Mouse (Mus musculus): Measurements from ENCODE around the gene Exoc2. TPM values are rescaled to one million over a fixed set of nuclear protein-coding genes. Genes with fewer than 3 reads are reported as not detected.

Exoc2 gene
- polyA plus RNA-seq, 1 experiment from 2014 or later, result 30.9 TPM

GRCm38 (mm10) chr13:30820555-30820954 is 153.3 kb downstream of the Exoc2 start:
- H3K36me3 ChIP-seq (ENCODE audit: control insufficient read depth, insufficient read depth, low read length), result peaks cover 2% of the 10 kb centered on the region; the same call in 1 of the 2 replicates

GRCm38 (mm10) chr13:30819891-30820290 is 154.0 kb downstream of the Exoc2 start:
- Histone ChIP-seq H3K36me3 (ENCODE audit: control insufficient read depth, insufficient read depth, low read length) (peaks cover 2% of the 10 kb centered on the region; the same call in 1 of the 2 replicates), H3K4me1 (ENCODE audit: control insufficient read depth, insufficient read depth, low read length) (no peaks in the 10 kb centered on the region), H3K27ac (replicated peaks; ENCODE audit: low read depth, low read length) (no peak overlapping the region), H3K4me3 (ENCODE audit: low read depth, low read length) (no peak overlapping the region), H3K9ac (ENCODE audit: low read length) (no peak overlapping the region), H3K4me2 (ENCODE audit: low read depth, severe bottlenecking) (no peak overlapping the region), H3K9me3 (ENCODE audit: control insufficient read depth, low read length) (no peaks in the 10 kb centered on the region), H3K27me3 (ENCODE audit: control insufficient read depth, insufficient read depth, low read length) (no peaks in the 10 kb centered on the region)
- ATAC-seq (ENCODE audit: insufficient number of reproducible peaks, low FRiP score, low TSS enrichment, low read depth) (no peak), DNase-seq (ENCODE audit: low spot score) (no peak)
- 93% methylated on average over 2 of the region's 2 CpGs for WGBS

More at GRCm38 (mm10) chr13:30820555-30820954, 153.3 kb downstream of the Exoc2 start:
- Histone ChIP-seq H3K4me2 (ENCODE audit: low read depth, severe bottlenecking) (no peak overlapping the region), H3K27ac (replicated peaks; ENCODE audit: low read depth, low read length) (no peak overlapping the region), H3K27me3 (ENCODE audit: control insufficient read depth, insufficient read depth, low read length) (no peaks in the 10 kb centered on the region), H3K9ac (ENCODE audit: low read length) (no peak overlapping the region), H3K4me1 (ENCODE audit: control insufficient read depth, insufficient read depth, low read length) (no peaks in the 10 kb centered on the region), H3K4me3 (ENCODE audit: low read depth, low read length) (no peak overlapping the region), H3K9me3 (ENCODE audit: control insufficient read depth, low read length) (no peaks in the 10 kb centered on the region)
- DNase-seq (ENCODE audit: low spot score) (no peak), ATAC-seq (ENCODE audit: insufficient number of reproducible peaks, low FRiP score, low TSS enrichment, low read depth) (no peak)
- 95% methylated on average over 7 of the region's 7 CpGs for WGBS

GRCm38 (mm10) chr13:30817436-30817835 is 156.5 kb downstream of the Exoc2 start:
- peaks cover 2% of the 10 kb centered on the region; the same call in 1 of the 2 replicates for H3K36me3 ChIP-seq (ENCODE audit: control insufficient read depth, insufficient read depth, low read length)
- no peaks in the 10 kb centered on the region for H3K4me1 ChIP-seq (ENCODE audit: control insufficient read depth, insufficient read depth, low read length)
- WGBS, result 95% methylated on average over 5 of the region's 5 CpGs
- no peak for DNase-seq (ENCODE audit: low spot score)
- no peak overlapping the region for H3K9ac ChIP-seq (ENCODE audit: low read length)
- H3K9me3 ChIP-seq (ENCODE audit: control insufficient read depth, low read length), result no peaks in the 10 kb centered on the region
- H3K27ac ChIP-seq (replicated peaks; ENCODE audit: low read depth, low read length), result no peak overlapping the region
- ATAC-seq (ENCODE audit: insufficient number of reproducible peaks, low FRiP score, low TSS enrichment, low read depth), result no peak
- no peaks in the 10 kb centered on the region for H3K27me3 ChIP-seq (ENCODE audit: control insufficient read depth, insufficient read depth, low read length)
- no peak overlapping the region for H3K4me3 ChIP-seq (ENCODE audit: low read depth, low read length)
- no peak overlapping the region for H3K4me2 ChIP-seq (ENCODE audit: low read depth, severe bottlenecking)

- H3K4me3 ChIP-seq (ENCODE audit: low read depth, low read length), result no peak overlapping the region
- H3K9ac ChIP-seq (ENCODE audit: low read length), result no peak overlapping the region
- H3K4me2 ChIP-seq (ENCODE audit: low read depth, severe bottlenecking), result no peak overlapping the region
- H3K9me3 ChIP-seq (ENCODE audit: control insufficient read depth, low read length), result no peaks in the 10 kb centered on the region
- no peaks in the 10 kb centered on the region for H3K4me1 ChIP-seq (ENCODE audit: control insufficient read depth, insufficient read depth, low read length)
- DNase-seq (ENCODE audit: low spot score) (no peak), ATAC-seq (ENCODE audit: insufficient number of reproducible peaks, low FRiP score, low TSS enrichment, low read depth) (no peak)
- H3K27me3 ChIP-seq (ENCODE audit: control insufficient read depth, insufficient read depth, low read length), result no peaks in the 10 kb centered on the region
- peaks cover 2% of the 10 kb centered on the region; the same call in 1 of the 2 replicates for H3K36me3 ChIP-seq (ENCODE audit: control insufficient read depth, insufficient read depth, low read length)
- 84% methylated on average over 5 of the region's 5 CpGs for WGBS
- H3K27ac ChIP-seq (replicated peaks; ENCODE audit: low read depth, low read length), result no peak overlapping the region
Observed at GRCm38 (mm10) chr13:30814256-30814655, 159.6 kb downstream of the Exoc2 start.

- H3K36me3 ChIP-seq (ENCODE audit: control insufficient read depth, insufficient read depth, low read length), result peaks cover 2% of the 10 kb centered on the region; the same call in 1 of the 2 replicates
- no peaks in the 10 kb centered on the region for H3K9me3 ChIP-seq (ENCODE audit: control insufficient read depth, low read length)
- no peak for DNase-seq (ENCODE audit: low spot score)
- H3K27me3 ChIP-seq (ENCODE audit: control insufficient read depth, insufficient read depth, low read length), result no peaks in the 10 kb centered on the region
- no peak overlapping the region for H3K9ac ChIP-seq (ENCODE audit: low read length)
- WGBS, result 83% methylated on average over 5 of the region's 5 CpGs
- no peak overlapping the region for H3K4me3 ChIP-seq (ENCODE audit: low read depth, low read length)
- ATAC-seq (ENCODE audit: insufficient number of reproducible peaks, low FRiP score, low TSS enrichment, low read depth), result no peak
- no peak overlapping the region for H3K4me2 ChIP-seq (ENCODE audit: low read depth, severe bottlenecking)
- no peaks in the 10 kb centered on the region for H3K4me1 ChIP-seq (ENCODE audit: control insufficient read depth, insufficient read depth, low read length)
- no peak overlapping the region for H3K27ac ChIP-seq (replicated peaks; ENCODE audit: low read depth, low read length)
Observed at GRCm38 (mm10) chr13:30813464-30813863, 160.4 kb downstream of the Exoc2 start.

- Histone ChIP-seq H3K4me2 (ENCODE audit: low read depth, severe bottlenecking) (no peak overlapping the region), H3K27ac (replicated peaks; ENCODE audit: low read depth, low read length) (no peak overlapping the region), H3K4me1 (ENCODE audit: control insufficient read depth, insufficient read depth, low read length) (no peaks in the 10 kb centered on the region), H3K9me3 (ENCODE audit: control insufficient read depth, low read length) (no peaks in the 10 kb centered on the region), H3K27me3 (ENCODE audit: control insufficient read depth, insufficient read depth, low read length) (no peaks in the 10 kb centered on the region), H3K9ac (ENCODE audit: low read length) (no peak overlapping the region), H3K36me3 (ENCODE audit: control insufficient read depth, insufficient read depth, low read length) (no peaks in the 10 kb centered on the region), H3K4me3 (ENCODE audit: low read depth, low read length) (no peak overlapping the region)
- WGBS, result 96% methylated on average over 7 of the region's 7 CpGs
- no peak for ATAC-seq (ENCODE audit: insufficient number of reproducible peaks, low FRiP score, low TSS enrichment, low read depth)
- DNase-seq (ENCODE audit: low spot score), result no peak
Observed at GRCm38 (mm10) chr13:30809240-30809639, 164.7 kb downstream of the Exoc2 start.

GRCm38 (mm10) chr13:30802336-30802955 is 171.4 kb downstream of the Exoc2 start:
- Histone ChIP-seq H3K36me3 (ENCODE audit: control insufficient read depth, insufficient read depth, low read length) (no peaks in the 10 kb centered on the region), H3K9me3 (ENCODE audit: control insufficient read depth, low read length) (no peaks in the 10 kb centered on the region), H3K4me2 (ENCODE audit: low read depth, severe bottlenecking) (no peak overlapping the region), H3K9ac (ENCODE audit: low read length) (no peak overlapping the region), H3K4me3 (ENCODE audit: low read depth, low read length) (no peak overlapping the region), H3K27me3 (ENCODE audit: control insufficient read depth, insufficient read depth, low read length) (no peaks in the 10 kb centered on the region), H3K4me1 (ENCODE audit: control insufficient read depth, insufficient read depth, low read length) (no peaks in the 10 kb centered on the region), H3K27ac (replicated peaks; ENCODE audit: low read depth, low read length) (no peak overlapping the region)
- 87% methylated on average over 5 of the region's 5 CpGs for WGBS
- no peak for DNase-seq (ENCODE audit: low spot score)
- ATAC-seq (ENCODE audit: insufficient number of reproducible peaks, low FRiP score, low TSS enrichment, low read depth), result no peak

- H3K4me2 ChIP-seq (ENCODE audit: low read depth, severe bottlenecking), result no peak overlapping the region
- ATAC-seq (ENCODE audit: insufficient number of reproducible peaks, low FRiP score, low TSS enrichment, low read depth) (no peak), DNase-seq (ENCODE audit: low spot score) (no peak)
- no peak overlapping the region for H3K9ac ChIP-seq (ENCODE audit: low read length)
- WGBS, result 83% methylated on average over 4 of the region's 4 CpGs
- H3K27me3 ChIP-seq (ENCODE audit: control insufficient read depth, insufficient read depth, low read length), result no peaks in the 10 kb centered on the region
- no peaks in the 10 kb centered on the region for H3K36me3 ChIP-seq (ENCODE audit: control insufficient read depth, insufficient read depth, low read length)
- no peaks in the 10 kb centered on the region for H3K4me1 ChIP-seq (ENCODE audit: control insufficient read depth, insufficient read depth, low read length)
- no peak overlapping the region for H3K4me3 ChIP-seq (ENCODE audit: low read depth, low read length)
- H3K27ac ChIP-seq (replicated peaks; ENCODE audit: low read depth, low read length), result no peak overlapping the region
- no peaks in the 10 kb centered on the region for H3K9me3 ChIP-seq (ENCODE audit: control insufficient read depth, low read length)
Observed at GRCm38 (mm10) chr13:30801886-30802285, 172.0 kb downstream of the Exoc2 start.

GRCm38 (mm10) chr13:30795960-30796359 is 177.9 kb downstream of the Exoc2 start:
- DNase-seq (ENCODE audit: low spot score) (no peak), ATAC-seq (ENCODE audit: insufficient number of reproducible peaks, low FRiP score, low TSS enrichment, low read depth) (no peak)
- no peaks in the 10 kb centered on the region for H3K27me3 ChIP-seq (ENCODE audit: control insufficient read depth, insufficient read depth, low read length)
- H3K4me2 ChIP-seq (ENCODE audit: low read depth, severe bottlenecking), result no peak overlapping the region
- H3K36me3 ChIP-seq (ENCODE audit: control insufficient read depth, insufficient read depth, low read length), result no peaks in the 10 kb centered on the region
- H3K27ac ChIP-seq (replicated peaks; ENCODE audit: low read depth, low read length), result no peak overlapping the region
- WGBS, result 83% methylated on average over 4 of the region's 4 CpGs
- H3K4me3 ChIP-seq (ENCODE audit: low read depth, low read length), result no peak overlapping the region
- H3K9ac ChIP-seq (ENCODE audit: low read length), result no peak overlapping the region
- no peaks in the 10 kb centered on the region for H3K4me1 ChIP-seq (ENCODE audit: control insufficient read depth, insufficient read depth, low read length)
- no peaks in the 10 kb centered on the region for H3K9me3 ChIP-seq (ENCODE audit: control insufficient read depth, low read length)

All from limb, embryonic 11.5 days (tissue).